Mouse (Mus musculus) olfactory bulb, adult 2 months (tissue): Measurements from ENCODE around the gene Mettl7a1. TPM values are rescaled to one million over a fixed set of nuclear protein-coding genes. Genes with fewer than 3 reads are reported as not detected.
"Not testable (repeated sequence)": the region's sequence is repeated elsewhere in the genome, so short reads cannot be mapped to it uniquely, and the experiment has no call there.

Source experiments
- H3K27ac ChIP-seq: fragments of 200-500 bp; 2 replicates; pipeline ENCODE4 v1.5.1; 2012; ENCODE audit warnings: low read depth, low read length; ENCODE audit not compliant: insufficient read depth
- H3K4me1 ChIP-seq: fragments of 200-500 bp; 2 replicates; pipeline ENCODE4 v1.6.1; 2012; ENCODE audit warnings: low read length; ENCODE audit not compliant: control insufficient read depth, insufficient read depth
- H3K4me3 ChIP-seq: fragments of 200-500 bp; 2 replicates; pipeline ENCODE4 v1.5.1; 2012; ENCODE audit warnings: mild to moderate bottlenecking, low read depth, low read length, moderate library complexity; ENCODE audit not compliant: insufficient read depth
- CTCF ChIP-seq: fragments of 200-500 bp; IDR thresholded peaks from 2 replicates; pipeline ENCODE4 v1.5.1; 2012; ENCODE audit warnings: low read depth, mild to moderate bottlenecking, low read length, moderate library complexity; ENCODE audit not compliant: insufficient read depth
- POLR2A ChIP-seq: fragments of 200-500 bp; IDR thresholded peaks from 2 replicates; pipeline ENCODE4 v1.6.1; 2012; ENCODE audit warnings: mild to moderate bottlenecking, low read depth, low read length, moderate library complexity; ENCODE audit not compliant: insufficient read depth
- WGBS: fragments of 180-500 bp; shearing (Covaris S2); methylation state at CpG from one replicate; pipeline ENCODE4 v1.1.7; 2018; 5-methylcytosine and 5-hydroxymethylcytosine counted together
- polyA plus RNA-seq: library from polyadenylated mRNA; stranded (reverse); fragments of >200 nt; gene quantifications from 2 replicates; pipeline ENCODE4 v1.2.4, GENCODE M21; 2012; ENCODE audit warnings: low replicate concordance; ENCODE audit not compliant: missing spikeins, insufficient read depth, insufficient read length

Mettl7a1 gene
- polyA plus RNA-seq, 1 experiment = not detected

DNA sequence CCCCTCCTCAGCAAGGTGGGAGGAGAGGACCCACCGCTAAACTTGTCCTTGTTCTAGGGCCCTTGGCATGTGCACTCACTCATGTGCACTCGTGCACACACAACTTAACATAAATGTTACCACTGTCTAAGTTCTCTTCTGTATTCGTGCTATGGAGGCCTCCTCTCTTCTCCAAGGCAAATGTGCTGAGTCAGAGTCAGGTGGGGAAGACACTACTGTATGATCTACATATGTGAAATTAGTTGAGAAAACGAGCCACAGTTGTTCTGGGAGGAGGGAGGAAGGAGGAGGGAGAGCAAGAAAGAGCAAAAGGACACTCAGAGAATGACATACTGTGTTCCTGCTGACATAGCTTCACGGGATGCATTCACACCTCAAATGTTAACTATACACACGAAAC is 3.4 kb upstream of the Mettl7a1 start:
- peaks cover 13% of the 10 kb centered on the region for H3K4me1 ChIP-seq
- WGBS = 74% methylated on average over 6 of the region's 6 CpGs
- no peak overlapping the region for H3K4me3 ChIP-seq
- no peak for TF ChIP-seq POLR2A
- TF ChIP-seq CTCF = no peak
- no peak overlapping the region for H3K27ac ChIP-seq

DNA sequence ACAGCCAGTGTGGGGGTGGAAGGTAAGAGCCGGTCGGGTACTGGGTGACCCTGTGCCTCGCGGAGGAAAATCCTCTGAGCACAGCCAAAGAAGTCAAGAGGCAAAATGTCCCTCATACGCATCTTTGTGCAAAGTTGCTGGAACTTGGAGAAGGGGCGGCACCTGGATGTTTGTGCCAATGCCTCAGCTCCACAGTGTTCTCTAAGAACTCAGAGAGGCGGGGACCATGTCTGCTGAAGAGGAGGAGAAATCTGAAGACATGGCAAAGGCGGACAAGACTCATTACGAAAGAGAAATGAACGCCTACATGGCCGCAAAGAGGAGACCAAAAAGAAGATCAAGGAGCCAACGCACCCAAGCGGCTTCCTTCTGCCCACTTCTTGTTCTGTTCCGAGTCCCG is 2.4 kb upstream of the Mettl7a1 start:
- H3K27ac ChIP-seq = no peak overlapping the region
- peaks cover 13% of the 10 kb centered on the region for H3K4me1 ChIP-seq
- 50% methylated on average over 15 of the region's 15 CpGs for WGBS
- no peak for TF ChIP-seq CTCF
- no peak for TF ChIP-seq POLR2A
- H3K4me3 ChIP-seq = peak overlapping the region; percentile 17; the same call in 1 of the 2 replicates

DNA sequence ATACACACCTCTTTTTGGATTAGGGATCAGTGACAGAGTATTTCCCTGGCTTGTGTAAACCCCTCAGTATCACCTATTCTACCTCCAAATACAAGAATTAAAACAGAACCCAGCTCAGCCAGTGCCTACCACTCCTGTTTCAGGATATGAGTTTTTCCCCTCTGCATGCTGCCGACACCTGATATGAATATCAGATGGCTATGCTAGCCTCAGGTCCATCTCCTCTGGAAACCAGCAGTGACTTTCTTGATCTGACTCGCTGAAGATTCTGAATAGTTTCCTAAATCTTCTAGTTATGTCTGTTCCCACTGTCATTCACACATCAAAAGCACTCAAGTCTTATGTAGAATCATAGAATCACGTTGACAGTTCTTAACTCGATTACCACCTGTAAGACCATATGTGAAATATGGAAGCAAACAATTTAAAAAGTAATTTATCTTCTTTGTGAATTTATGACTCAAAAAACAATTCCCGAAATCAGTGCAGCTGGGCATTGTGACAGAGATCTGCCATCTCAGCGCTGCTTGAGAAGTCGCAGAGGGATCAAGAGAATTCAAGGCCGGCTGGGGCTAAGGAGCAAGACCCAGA is 417 bp upstream of the Mettl7a1 start:
- WGBS = 61% methylated on average over 8 of the region's 8 CpGs
- Histone ChIP-seq H3K4me3 (no peak overlapping the region), H3K27ac (peak overlapping the region; percentile 97), H3K4me1 (peaks cover 13% of the 10 kb centered on the region)
- no peak for TF ChIP-seq POLR2A
- no peak for TF ChIP-seq CTCF

DNA sequence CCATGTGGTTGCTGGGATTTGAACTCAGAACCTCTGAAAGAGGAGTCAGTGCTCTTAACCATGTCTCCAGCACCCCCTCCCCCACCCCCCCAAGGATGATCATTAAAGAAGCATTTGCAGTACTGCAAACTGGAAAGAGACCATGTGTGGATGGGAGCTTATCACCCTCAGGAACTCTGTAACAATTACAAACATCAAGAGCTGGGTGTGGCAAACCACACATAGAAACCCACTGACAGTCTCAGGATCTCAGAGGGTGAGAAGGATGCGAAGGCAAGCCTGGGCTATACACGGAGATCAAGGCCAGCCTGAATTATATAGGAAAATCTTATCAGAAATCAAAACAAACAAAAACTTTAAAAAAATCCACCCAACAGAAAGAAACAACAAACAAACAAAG is 2.3 kb downstream of the Mettl7a1 start:
- H3K4me3 ChIP-seq = no peak overlapping the region
- WGBS = 86% methylated on average over 2 of the region's 2 CpGs
- TF ChIP-seq CTCF = no peak
- TF ChIP-seq POLR2A = no peak
- H3K4me1 ChIP-seq = peaks cover 10% of the 10 kb centered on the region
- H3K27ac ChIP-seq = no peak overlapping the region

- 50% methylated on average over 11 of the region's 11 CpGs for WGBS
- H3K4me3 ChIP-seq, H3K27ac ChIP-seq, H3K4me1 ChIP-seq: not testable (repeated sequence)
These were observed 3.6 kb downstream of the Mettl7a1 start for GRCm38 (mm10) chr15:100307438-100308096.

GRCm38 (mm10) chr15:100312346-100312745 is 8.4 kb downstream of the Mettl7a1 start:
- Histone ChIP-seq H3K27ac (no peak overlapping the region), H3K4me1 (no peaks in the 10 kb centered on the region), H3K4me3 (no peak overlapping the region)
- TF ChIP-seq CTCF (no peak), POLR2A (no peak)
- WGBS = 93% methylated on average over 2 of the region's 2 CpGs

DNA sequence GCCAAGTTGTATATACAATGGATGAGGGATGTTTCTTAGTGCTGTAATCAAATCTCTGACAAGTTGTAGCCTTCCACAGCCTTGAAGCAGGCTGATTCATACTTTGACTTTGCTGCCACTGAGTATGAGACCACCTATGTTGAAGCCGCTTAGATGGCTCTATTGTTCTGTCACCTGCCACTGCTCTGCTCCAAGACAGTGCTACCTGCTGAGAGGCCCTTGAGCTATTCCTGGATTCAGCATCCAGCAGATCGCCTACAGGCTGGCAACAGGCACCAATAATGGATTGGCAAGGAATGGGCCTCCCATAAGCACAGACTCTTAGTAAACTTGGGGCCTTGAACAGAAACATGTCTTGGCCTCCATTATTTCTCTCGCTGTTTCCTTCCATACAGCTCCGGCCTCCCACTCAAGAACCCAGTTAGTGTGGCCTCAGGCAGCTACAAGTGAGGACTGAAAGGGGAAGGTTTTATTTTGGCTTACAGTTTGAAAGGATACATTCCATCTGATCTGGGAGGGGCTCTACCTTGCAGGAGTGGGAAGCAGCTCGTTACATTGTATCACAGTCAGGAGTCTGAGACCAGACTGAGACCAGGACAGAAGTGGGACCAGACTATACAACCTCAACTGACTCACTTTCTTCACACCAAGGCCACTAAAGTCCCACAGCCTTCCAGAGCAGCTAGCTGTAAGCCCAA is 10.7 kb downstream of the Mettl7a1 start:
- Histone ChIP-seq H3K4me3 (no peak overlapping the region), H3K27ac (no peak overlapping the region), H3K4me1 (no peaks in the 10 kb centered on the region)
- TF ChIP-seq CTCF (no peak), POLR2A (no peak)
- WGBS = 95% methylated on average over 5 of the region's 5 CpGs

DNA sequence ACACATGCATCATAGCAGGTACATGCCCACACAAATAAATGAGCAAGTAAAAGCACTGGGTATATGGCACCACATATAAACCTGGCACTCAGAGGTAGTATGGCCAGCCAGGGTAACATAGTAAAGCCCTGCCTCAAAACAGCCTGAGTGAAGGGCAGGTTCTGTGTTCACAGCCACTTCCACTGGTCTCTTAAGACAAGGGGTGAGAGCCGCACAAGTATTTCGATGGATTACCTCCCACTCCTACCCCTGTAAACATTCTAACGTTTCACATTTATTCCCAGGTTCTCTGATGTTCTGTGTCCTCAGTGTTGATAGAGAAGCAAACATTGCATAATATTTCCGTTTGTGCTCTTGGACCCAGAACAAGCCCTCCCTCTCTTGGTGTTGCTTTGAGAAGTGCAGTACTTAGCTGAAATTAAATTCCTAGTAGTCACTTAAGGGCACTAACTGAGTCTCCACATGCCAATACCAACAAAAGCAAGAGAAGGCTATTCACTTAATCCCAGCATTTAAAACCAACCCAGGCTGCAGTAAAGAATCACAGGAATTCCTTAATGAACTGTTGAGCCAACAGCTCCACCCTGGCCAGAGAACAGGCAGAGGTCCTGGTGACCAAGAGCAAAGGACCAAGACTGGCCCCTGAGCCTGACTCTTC is 14.2 kb downstream of the Mettl7a1 start:
- H3K4me1 ChIP-seq, H3K27ac ChIP-seq, H3K4me3 ChIP-seq: not testable (repeated sequence)
- WGBS = 59% methylated on average over 4 of the region's 4 CpGs

- TF ChIP-seq POLR2A = no peak
- TF ChIP-seq CTCF = no peak
- no peak overlapping the region for H3K27ac ChIP-seq
- H3K4me3 ChIP-seq = no peak overlapping the region
- 87% methylated on average over 1 of the region's 1 CpGs for WGBS
- peaks cover 3% of the 10 kb centered on the region; the same call in 1 of the 2 replicates for H3K4me1 ChIP-seq
These were observed 15.9 kb downstream of the Mettl7a1 start for GRCm38 (mm10) chr15:100319884-100320283.
